Mouse (Mus musculus): ENCODE results near the gene Unc79. TPM values are rescaled to one million over a fixed set of nuclear protein-coding genes. Genes with fewer than 3 reads are reported as not detected.

Gene Unc79
- polyA plus RNA-seq, 1 experiment, result 0.13 TPM

- no peak for DNase-seq
- no peak overlapping the region for H3K4me3 ChIP-seq (ENCODE audit: insufficient read depth, low read depth, low read length)
- TF ChIP-seq CTCF (conservative IDR thresholded peaks at IDR 0.05; ENCODE audit: insufficient read depth, insufficient read length, low read depth, low read length) (no peak), POLR2A (IDR thresholded peaks at IDR 0.05; ENCODE audit: low read depth, low read length) (no peak)
- no peak overlapping the region for H3K27ac ChIP-seq (ENCODE audit: insufficient read depth, low read depth, low read length)
- H3K4me1 ChIP-seq (ENCODE audit: control insufficient read depth, insufficient read depth, low read length), result no peaks in the 10 kb centered on the region
- WGBS, result 72% methylated on average over 3 of the region's 3 CpGs
- H3K27me3 ChIP-seq (replicated peaks; ENCODE audit: control insufficient read depth, insufficient read depth, low read length), result no peaks in the 10 kb centered on the region
- no peaks in the 10 kb centered on the region for H3K36me3 ChIP-seq (ENCODE audit: control insufficient read depth, insufficient read depth, low read length)
These were observed 131.4 kb downstream of the Unc79 start for GRCm38 (mm10) chr12:103080055-103080454.

- no peaks in the 10 kb centered on the region for H3K4me1 ChIP-seq (ENCODE audit: control insufficient read depth, insufficient read depth, low read length)
- H3K36me3 ChIP-seq (ENCODE audit: control insufficient read depth, insufficient read depth, low read length), result no peaks in the 10 kb centered on the region
- H3K27ac ChIP-seq (ENCODE audit: insufficient read depth, low read depth, low read length), result no peak overlapping the region
- no peaks in the 10 kb centered on the region for H3K27me3 ChIP-seq (replicated peaks; ENCODE audit: control insufficient read depth, insufficient read depth, low read length)
- DNase-seq, result no peak
- no peak for TF ChIP-seq POLR2A (IDR thresholded peaks at IDR 0.05; ENCODE audit: low read depth, low read length)
- TF ChIP-seq CTCF (conservative IDR thresholded peaks at IDR 0.05; ENCODE audit: insufficient read depth, insufficient read length, low read depth, low read length), result no peak
- 62% methylated on average over 6 of the region's 6 CpGs for WGBS
- H3K4me3 ChIP-seq (ENCODE audit: insufficient read depth, low read depth, low read length), result no peak overlapping the region
These were observed 143.2 kb downstream of the Unc79 start for GRCm38 (mm10) chr12:103091831-103092230.

GRCm38 (mm10) chr12:103095160-103095559 lies 146.5 kb downstream of the Unc79 start:
- Histone ChIP-seq H3K27ac (ENCODE audit: insufficient read depth, low read depth, low read length) (no peak overlapping the region), H3K36me3 (ENCODE audit: control insufficient read depth, insufficient read depth, low read length) (no peaks in the 10 kb centered on the region), H3K27me3 (replicated peaks; ENCODE audit: control insufficient read depth, insufficient read depth, low read length) (no peaks in the 10 kb centered on the region), H3K4me1 (ENCODE audit: control insufficient read depth, insufficient read depth, low read length) (no peaks in the 10 kb centered on the region), H3K4me3 (ENCODE audit: insufficient read depth, low read depth, low read length) (no peak overlapping the region)
- DNase-seq, result no peak
- TF ChIP-seq POLR2A (IDR thresholded peaks at IDR 0.05; ENCODE audit: low read depth, low read length), result no peak
- WGBS, result 76% methylated on average over 5 of the region's 5 CpGs

GRCm38 (mm10) chr12:103099185-103099584 lies 150.5 kb downstream of the Unc79 start:
- H3K27ac ChIP-seq (ENCODE audit: insufficient read depth, low read depth, low read length), result no peak overlapping the region
- TF ChIP-seq POLR2A (IDR thresholded peaks at IDR 0.05; ENCODE audit: low read depth, low read length), result no peak
- TF ChIP-seq CTCF (conservative IDR thresholded peaks at IDR 0.05; ENCODE audit: insufficient read depth, insufficient read length, low read depth, low read length), result no peak
- H3K4me3 ChIP-seq (ENCODE audit: insufficient read depth, low read depth, low read length), result no peak overlapping the region
- H3K27me3 ChIP-seq (replicated peaks; ENCODE audit: control insufficient read depth, insufficient read depth, low read length), result no peaks in the 10 kb centered on the region
- no peak for DNase-seq
- no peaks in the 10 kb centered on the region for H3K36me3 ChIP-seq (ENCODE audit: control insufficient read depth, insufficient read depth, low read length)
- no peaks in the 10 kb centered on the region for H3K4me1 ChIP-seq (ENCODE audit: control insufficient read depth, insufficient read depth, low read length)
- WGBS, result 55% methylated on average over 1 of the region's 1 CpGs

- no peak for TF ChIP-seq POLR2A (IDR thresholded peaks at IDR 0.05; ENCODE audit: low read depth, low read length)
- no peak for TF ChIP-seq CTCF (conservative IDR thresholded peaks at IDR 0.05; ENCODE audit: insufficient read depth, insufficient read length, low read depth, low read length)
- Histone ChIP-seq H3K36me3 (ENCODE audit: control insufficient read depth, insufficient read depth, low read length) (no peaks in the 10 kb centered on the region), H3K27me3 (replicated peaks; ENCODE audit: control insufficient read depth, insufficient read depth, low read length) (no peaks in the 10 kb centered on the region), H3K4me3 (ENCODE audit: insufficient read depth, low read depth, low read length) (no peak overlapping the region), H3K27ac (ENCODE audit: insufficient read depth, low read depth, low read length) (no peak overlapping the region), H3K4me1 (ENCODE audit: control insufficient read depth, insufficient read depth, low read length) (no peaks in the 10 kb centered on the region)
- DNase-seq, result no peak
- 71% methylated on average over 5 of the region's 5 CpGs for WGBS
These were observed 151.4 kb downstream of the Unc79 start for GRCm38 (mm10) chr12:103100088-103100487.

- WGBS, result 71% methylated on average over 2 of the region's 2 CpGs
- DNase-seq, result no peak
- H3K36me3 ChIP-seq (ENCODE audit: control insufficient read depth, insufficient read depth, low read length), result no peaks in the 10 kb centered on the region
These were observed 154.4 kb downstream of the Unc79 start for GRCm38 (mm10) chr12:103103041-103103440.

GRCm38 (mm10) chr12:103103601-103104000 lies 154.9 kb downstream of the Unc79 start:
- Histone ChIP-seq H3K27me3 (replicated peaks; ENCODE audit: control insufficient read depth, insufficient read depth, low read length) (no peaks in the 10 kb centered on the region), H3K36me3 (ENCODE audit: control insufficient read depth, insufficient read depth, low read length) (no peaks in the 10 kb centered on the region), H3K4me3 (ENCODE audit: insufficient read depth, low read depth, low read length) (no peak overlapping the region), H3K4me1 (ENCODE audit: control insufficient read depth, insufficient read depth, low read length) (no peaks in the 10 kb centered on the region), H3K27ac (ENCODE audit: insufficient read depth, low read depth, low read length) (no peak overlapping the region)
- no peak for DNase-seq
- TF ChIP-seq POLR2A (IDR thresholded peaks at IDR 0.05; ENCODE audit: low read depth, low read length) (no peak), CTCF (conservative IDR thresholded peaks at IDR 0.05; ENCODE audit: insufficient read depth, insufficient read length, low read depth, low read length) (no peak)
- WGBS, result 24% methylated on average over 5 of the region's 5 CpGs

More at GRCm38 (mm10) chr12:103103041-103103440, 154.4 kb downstream of the Unc79 start:
- no peaks in the 10 kb centered on the region for H3K4me1 ChIP-seq (ENCODE audit: control insufficient read depth, insufficient read depth, low read length)
- no peak overlapping the region for H3K27ac ChIP-seq (ENCODE audit: insufficient read depth, low read depth, low read length)
- H3K4me3 ChIP-seq (ENCODE audit: insufficient read depth, low read depth, low read length), result no peak overlapping the region
- no peaks in the 10 kb centered on the region for H3K27me3 ChIP-seq (replicated peaks; ENCODE audit: control insufficient read depth, insufficient read depth, low read length)
- TF ChIP-seq CTCF (conservative IDR thresholded peaks at IDR 0.05; ENCODE audit: insufficient read depth, insufficient read length, low read depth, low read length), result no peak
- no peak for TF ChIP-seq POLR2A (IDR thresholded peaks at IDR 0.05; ENCODE audit: low read depth, low read length)

GRCm38 (mm10) chr12:103109301-103109700 lies 160.6 kb downstream of the Unc79 start:
- H3K27ac ChIP-seq (ENCODE audit: insufficient read depth, low read depth, low read length), result no peak overlapping the region
- no peaks in the 10 kb centered on the region for H3K36me3 ChIP-seq (ENCODE audit: control insufficient read depth, insufficient read depth, low read length)
- no peaks in the 10 kb centered on the region for H3K27me3 ChIP-seq (replicated peaks; ENCODE audit: control insufficient read depth, insufficient read depth, low read length)
- TF ChIP-seq POLR2A (IDR thresholded peaks at IDR 0.05; ENCODE audit: low read depth, low read length) (no peak), CTCF (conservative IDR thresholded peaks at IDR 0.05; ENCODE audit: insufficient read depth, insufficient read length, low read depth, low read length) (no peak)
- H3K4me3 ChIP-seq (ENCODE audit: insufficient read depth, low read depth, low read length), result no peak overlapping the region
- WGBS, result 87% methylated on average over 7 of the region's 7 CpGs
- no peaks in the 10 kb centered on the region for H3K4me1 ChIP-seq (ENCODE audit: control insufficient read depth, insufficient read depth, low read length)
- no peak for DNase-seq
